Mouse (Mus musculus) T-cell, adult 66 days (primary cell): ENCODE data around the gene Dyrk4. TPM values are rescaled to one million over a fixed set of nuclear protein-coding genes. Genes with fewer than 3 reads are reported as not detected.

Experiments used
- total RNA-seq, 2 experiments: library from RNA; stranded (reverse); gene quantifications; 3 replicates in 1 of 2; 4 replicates in 1 of 2; pipeline ENCODE4 v1.2.4; 2023

The Dyrk4 gene
- total RNA-seq, result 1 to 10 TPM in 1 of 2 experiments, under 1 TPM in 1; 0.74 to 2.1 TPM

DNA sequence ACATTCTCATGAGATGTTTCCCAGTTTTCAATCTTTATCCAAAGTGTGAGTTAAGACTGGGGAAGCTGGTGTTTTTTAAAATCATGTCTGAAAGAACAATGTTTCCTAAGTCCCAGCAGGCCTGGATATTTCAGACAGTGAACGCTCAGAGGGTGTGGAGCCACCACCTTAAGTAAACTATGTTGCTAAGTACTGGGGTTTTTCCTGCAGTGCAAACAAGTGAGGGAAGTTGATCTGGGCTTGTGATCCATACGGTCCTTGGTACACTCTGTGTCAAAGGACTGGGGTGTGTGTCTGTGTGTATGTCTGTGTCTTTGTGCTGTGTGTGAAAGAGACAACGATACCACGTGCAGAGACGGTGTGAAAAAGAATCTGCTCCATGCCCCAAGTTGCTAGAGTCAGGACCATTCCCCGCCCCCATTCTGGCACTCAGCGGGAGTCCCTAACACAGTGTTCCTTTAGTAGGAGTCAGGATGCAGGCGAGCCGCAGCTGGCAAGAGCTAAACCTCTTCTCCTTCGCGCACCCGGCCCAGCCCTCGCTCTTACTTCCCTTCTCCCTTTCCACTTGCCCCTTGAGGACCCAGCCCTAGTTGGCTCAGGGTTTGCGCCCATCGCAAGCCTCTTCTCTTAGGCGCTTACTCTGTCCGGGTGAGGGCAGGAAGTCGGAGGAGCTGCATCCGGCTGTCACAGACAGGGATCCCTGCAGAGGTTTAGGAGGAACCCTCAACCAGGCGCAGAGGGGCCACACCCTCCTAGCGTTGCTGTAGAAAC lies at the start of gene Dyrk4:
Dyrk4 (minus strand) TSS at position 729 of the 771 bp plus-strand sequence.

DNA sequence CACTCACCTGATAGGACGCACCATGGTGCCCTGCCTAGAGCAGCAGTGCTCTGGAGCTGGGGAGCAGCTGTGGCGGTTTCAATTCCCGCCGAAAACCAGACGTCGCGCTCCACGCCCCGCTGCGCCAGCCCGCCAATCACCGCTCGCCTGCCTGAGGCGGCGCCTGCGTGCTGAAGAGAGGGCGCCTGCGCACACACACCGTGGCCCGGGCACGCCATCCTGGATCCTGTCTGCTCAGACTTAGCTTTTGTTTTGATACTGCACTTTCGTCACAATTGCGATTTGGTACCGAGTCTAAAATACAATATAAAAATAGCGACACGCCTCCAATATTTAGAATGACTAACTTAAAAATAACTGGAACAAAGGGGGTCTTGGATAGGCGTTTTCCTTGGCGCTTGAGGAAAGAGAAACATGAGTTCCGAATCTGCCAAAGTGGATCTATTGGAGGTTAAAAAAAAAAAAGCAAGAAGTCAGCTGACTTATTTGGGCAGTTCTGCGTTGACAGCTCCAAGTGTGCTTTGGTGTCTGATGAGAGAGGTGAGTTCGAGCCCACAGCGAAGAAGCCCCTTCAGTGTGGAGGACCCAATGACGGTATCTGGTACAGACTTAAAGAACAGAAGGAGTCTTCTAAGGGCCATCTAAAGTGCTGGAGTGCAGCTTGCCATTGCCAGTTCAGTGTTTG lies 18.0 kb upstream of the Dyrk4 start, which contains the start of the genes Rad51ap1 and D6Wsu163e:
Rad51ap1 (minus strand) TSS at position 101 of the 685 bp plus-strand sequence.
D6Wsu163e (plus strand) TSS at position 476 of the 685 bp plus-strand sequence.

DNA sequence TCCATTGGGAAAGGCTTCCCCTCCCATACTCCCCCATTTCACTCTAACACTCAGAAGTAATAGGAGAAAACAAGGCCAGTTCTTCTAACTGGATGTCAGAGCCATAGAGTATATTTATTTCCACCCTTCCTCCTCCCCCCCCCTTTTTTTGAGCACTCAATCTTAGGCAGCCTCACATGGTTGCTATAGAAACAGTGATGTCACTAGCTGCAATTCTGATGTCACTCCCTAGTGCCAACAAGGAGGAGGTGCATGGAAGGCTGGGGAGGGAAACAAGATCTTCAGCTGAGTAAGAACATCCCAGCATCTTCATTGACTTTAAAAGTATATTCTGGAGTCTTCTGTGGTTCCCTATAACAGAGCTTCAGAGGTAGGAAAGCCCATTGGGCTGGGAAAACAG lies 68.8 kb downstream of the Dyrk4 start, which contains the start of gene Akap3:
Akap3 (plus strand) TSS at position 218 of the 400 bp plus-strand sequence.

DNA sequence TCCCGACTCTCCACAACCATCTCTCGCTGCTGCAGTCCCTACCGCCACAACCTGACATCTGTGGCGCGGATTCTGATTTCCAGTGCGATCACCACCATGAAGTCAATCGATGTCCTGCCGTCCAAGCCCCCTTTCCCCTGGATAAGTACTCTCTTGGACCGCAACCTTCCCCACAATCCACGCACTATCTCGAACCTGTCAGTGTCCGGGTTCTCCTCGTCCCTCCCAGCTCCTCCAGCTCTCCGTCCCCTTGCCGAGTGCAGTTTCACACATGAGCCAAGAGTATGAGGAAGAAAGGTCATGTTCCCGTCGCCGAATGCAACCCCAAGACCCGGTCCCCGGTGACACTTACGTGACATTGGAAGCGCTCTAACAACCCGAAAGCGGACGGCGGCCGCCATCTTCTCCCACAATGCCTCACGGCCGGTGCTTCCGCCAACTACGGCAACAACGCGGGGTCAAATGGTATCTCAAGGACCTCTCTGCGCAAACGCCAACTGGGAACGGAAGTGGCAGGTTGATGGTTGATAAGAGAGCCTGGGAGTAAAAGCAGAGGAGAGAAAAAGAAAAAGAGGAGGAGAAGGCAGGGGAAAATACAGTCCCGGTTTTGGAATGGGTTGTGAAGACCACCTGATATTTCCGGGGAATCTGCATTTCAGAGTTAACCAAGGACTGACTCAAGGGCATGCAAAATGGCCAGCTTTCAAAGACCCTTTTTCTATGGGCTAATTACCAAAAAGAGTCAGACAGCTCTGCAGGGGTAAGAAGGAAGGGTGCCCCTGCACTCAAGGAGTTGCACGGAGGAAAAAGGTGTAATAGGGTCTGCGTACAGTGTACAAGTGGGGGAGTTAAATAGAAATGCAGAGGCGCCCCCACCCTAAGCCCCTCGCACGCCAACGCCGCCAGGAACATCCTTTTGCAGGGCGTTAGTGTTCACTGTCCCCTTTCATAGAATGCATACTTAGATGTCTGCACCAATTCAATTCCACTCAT lies 72.6 kb downstream of the Dyrk4 start, which contains the start of gene Ndufa9:
Ndufa9 (minus strand) TSS at position 425 of the 993 bp plus-strand sequence.

Other genes starting within 250 kb of the Dyrk4 start
- under 1 TPM; 0.20 to 0.41 TPM for gene Kcna6, start 181.2 kb downstream of the Dyrk4 start, total RNA-seq
- 10 to 100 TPM; 70.2 to 75.8 TPM for gene Ndufa9, start 72.7 kb downstream of the Dyrk4 start, total RNA-seq
- not detected for gene Akap3, start 68.7 kb downstream of the Dyrk4 start, total RNA-seq
- gene Rad51ap1, start 17.7 kb upstream of the Dyrk4 start, total RNA-seq, result 1 to 10 TPM; 2.9 to 4.3 TPM
- gene D6Wsu163e, start 18.1 kb upstream of the Dyrk4 start, total RNA-seq, result 10 to 100 TPM; 21.4 to 23.4 TPM
- not detected for gene Fgf6, start 93.7 kb upstream of the Dyrk4 start, total RNA-seq
- not detected for gene Fgf23, start 151.1 kb upstream of the Dyrk4 start, total RNA-seq
- 1 to 10 TPM; 9.1 TPM for gene Tigar, start 187.7 kb upstream of the Dyrk4 start, total RNA-seq
- 100 to 1,000 TPM; 393 to 493 TPM for gene Ccnd2, start 230.4 kb upstream of the Dyrk4 start, total RNA-seq